Mouse (Mus musculus) stomach, embryonic 16.5 days (tissue): Measurements from ENCODE around the gene Mdm2. TPM values are rescaled to one million over a fixed set of nuclear protein-coding genes. Genes with fewer than 3 reads are reported as not detected.

Experiments used
- ATAC-seq: fragments of 200-750 bp; cut with Nextera tagmentation; 2 replicates; pipeline ENCODE4 v1.8.0; 2017; ENCODE audit warnings: moderate number of reproducible peaks, moderate TSS enrichment; ENCODE audit not compliant: insufficient read depth, low FRiP score
- H3K27ac ChIP-seq: fragments of 300-500 bp; sonication (generic); 2 replicates; pipeline ENCODE4 v1.5.1; 2014; ENCODE audit warnings: low read length
- H3K27me3 ChIP-seq: fragments of 300-500 bp; sonication (generic); 2 replicates; pipeline ENCODE4 v1.6.1; 2014; ENCODE audit warnings: low read length, control low read depth, mixed read lengths; ENCODE audit not compliant: control insufficient read depth, insufficient read depth
- H3K36me3 ChIP-seq: fragments of 300-500 bp; sonication (generic); 2 replicates; pipeline ENCODE4 v1.6.1; 2014; ENCODE audit warnings: low read length; ENCODE audit not compliant: control insufficient read depth, insufficient read depth
- H3K4me1 ChIP-seq: fragments of 300-500 bp; sonication (generic); 2 replicates; pipeline ENCODE4 v1.6.1; 2014; ENCODE audit warnings: low read length, control low read depth, mixed read lengths; ENCODE audit not compliant: control insufficient read depth, insufficient read depth
- H3K4me2 ChIP-seq: fragments of 300-500 bp; sonication (generic); 2 replicates; pipeline ENCODE4 v1.6.1; 2014; ENCODE audit warnings: low read depth, low read length, mixed read lengths
- H3K4me3 ChIP-seq: fragments of 300-500 bp; sonication (generic); replicated peaks from 2 replicates; pipeline ENCODE4 v1.5.1; 2014; ENCODE audit warnings: mild to moderate bottlenecking, low read length
- H3K9ac ChIP-seq: fragments of 300-500 bp; sonication (generic); 2 replicates; pipeline ENCODE4 v1.6.1; 2014; ENCODE audit warnings: low read length
- H3K9me3 ChIP-seq: fragments of 300-500 bp; sonication (generic); replicated peaks from 2 replicates; pipeline ENCODE4 v1.6.1; 2016; ENCODE audit warnings: low read length, control low read depth; ENCODE audit not compliant: control insufficient read depth
- WGBS: fragments of 180-500 bp; shearing (Covaris S2); extraction: QIAGEN DNeasy Blood & Tissue Kit; methylation state at CpG from one replicate; pipeline ENCODE4 v1.1.7; 2014; 5-methylcytosine and 5-hydroxymethylcytosine counted together
- polyA plus RNA-seq: library from polyadenylated mRNA; unstranded; fragments of >200 nt; fragmentation: Nextera tagmentation; extraction: Ambion mirVana; gene quantifications from 2 replicates; pipeline ENCODE4 v1.2.1, GENCODE M21; 2015

Mdm2 gene
- polyA plus RNA-seq, 1 experiment from 2014 or later = 39.9 TPM

DNA sequence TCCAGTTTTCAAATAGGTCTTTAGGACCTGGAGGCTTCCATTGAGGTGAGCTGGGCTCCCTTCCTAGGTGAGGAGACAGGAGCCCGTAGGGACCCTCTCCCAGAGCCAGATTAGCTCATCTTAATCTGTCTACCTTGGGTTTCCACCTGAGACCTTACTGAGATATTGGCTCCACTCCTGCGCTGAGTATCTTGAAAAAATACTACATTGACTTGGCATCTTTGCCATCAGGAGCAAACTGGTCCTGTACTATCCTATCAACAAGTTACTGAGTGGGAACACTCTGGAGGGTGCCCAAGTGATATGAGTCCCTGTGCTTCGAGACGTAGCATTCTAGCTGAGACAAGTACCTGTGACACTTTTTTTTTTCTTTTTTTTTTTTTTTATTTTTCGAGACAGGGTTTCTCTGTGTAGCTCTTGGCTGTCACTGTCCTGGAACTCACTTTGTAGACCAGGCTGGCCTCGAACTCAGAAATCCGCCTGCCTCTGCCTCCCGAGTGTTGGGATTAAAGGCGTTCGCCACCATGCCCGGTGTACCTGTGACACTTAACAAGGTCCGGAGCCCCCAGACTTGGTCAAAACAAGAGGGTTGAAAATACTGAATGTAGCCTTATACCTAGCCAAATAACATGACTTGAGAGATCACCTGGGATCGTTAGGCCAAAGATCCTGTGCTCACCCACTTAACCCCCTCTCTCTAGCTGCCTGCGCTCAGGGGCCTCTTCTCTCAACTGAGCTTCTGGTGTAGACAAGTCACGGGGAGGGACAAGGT, 67.9 kb downstream of the Mdm2 start:
- Histone ChIP-seq H3K4me3 (no peak overlapping the region), H3K4me1 (peaks cover 7% of the 10 kb centered on the region; the same call in 1 of the 2 replicates), H3K4me2 (no peak overlapping the region), H3K9ac (no peak overlapping the region), H3K27me3 (no peaks in the 10 kb centered on the region), H3K9me3 (no peaks in the 10 kb centered on the region), H3K36me3 (no peaks in the 10 kb centered on the region), H3K27ac (no peak overlapping the region)
- 92% methylated on average over 15 of the region's 15 CpGs for WGBS
- no peak for ATAC-seq

- H3K36me3 ChIP-seq = no peaks in the 10 kb centered on the region
- H3K9ac ChIP-seq = no peak overlapping the region
- H3K4me1 ChIP-seq = peaks cover 7% of the 10 kb centered on the region; the same call in 1 of the 2 replicates
- WGBS = 85% methylated on average over 9 of the region's 9 CpGs
- no peaks in the 10 kb centered on the region for H3K9me3 ChIP-seq
- H3K27ac ChIP-seq = no peak overlapping the region
- no peak overlapping the region for H3K4me2 ChIP-seq
- H3K4me3 ChIP-seq = no peak overlapping the region
- no peaks in the 10 kb centered on the region for H3K27me3 ChIP-seq
- ATAC-seq = no peak
Observed at GRCm38 (mm10) chr10:117642201-117642450, 68.4 kb downstream of the Mdm2 start.

DNA sequence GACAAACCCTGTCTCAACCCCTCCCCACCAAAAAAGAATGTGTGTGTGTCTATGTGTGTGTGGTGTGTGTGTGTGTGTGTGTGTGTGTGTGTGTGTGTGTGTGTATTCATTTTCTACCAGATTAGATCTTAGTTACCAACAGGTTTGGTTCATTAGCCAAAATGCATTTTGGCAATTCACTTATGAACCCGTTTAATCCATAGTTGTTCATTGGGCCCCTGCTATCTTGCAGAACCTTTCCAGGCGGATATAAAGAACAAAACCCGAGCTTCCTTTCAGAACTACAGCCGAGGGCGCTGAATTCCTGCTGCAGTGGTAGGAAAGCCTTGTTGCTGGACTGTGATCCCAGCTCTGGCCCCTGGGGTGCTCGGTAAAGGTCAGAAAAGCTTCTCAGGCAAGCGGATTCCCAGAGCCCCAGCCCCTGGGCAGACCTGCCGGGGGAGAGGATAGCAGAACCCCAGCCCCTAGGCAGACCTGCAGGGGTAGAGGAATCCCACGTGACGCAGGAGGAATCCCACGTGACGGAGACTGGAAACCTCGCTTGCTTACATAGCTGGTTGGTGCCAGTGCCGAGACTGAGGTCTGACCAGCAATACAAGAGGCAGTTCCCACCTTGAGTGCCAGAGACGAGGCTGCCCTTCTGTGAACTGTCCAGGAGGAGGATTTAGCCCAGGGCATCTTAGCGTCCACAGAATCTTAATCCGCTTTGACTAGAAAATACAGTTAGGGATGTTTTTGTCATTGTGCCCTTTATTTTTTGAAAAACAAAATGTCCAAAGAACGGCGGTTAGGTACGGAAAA, 69.0 kb downstream of the Mdm2 start:
- peaks cover 7% of the 10 kb centered on the region; the same call in 1 of the 2 replicates for H3K4me1 ChIP-seq
- H3K9ac ChIP-seq = no peak overlapping the region
- no peak overlapping the region for H3K4me2 ChIP-seq
- no peak for ATAC-seq
- no peak overlapping the region for H3K27ac ChIP-seq
- WGBS = 66% methylated on average over 20 of the region's 20 CpGs
- no peak overlapping the region for H3K4me3 ChIP-seq
- no peaks in the 10 kb centered on the region for H3K36me3 ChIP-seq
- no peaks in the 10 kb centered on the region for H3K9me3 ChIP-seq
- H3K27me3 ChIP-seq = no peaks in the 10 kb centered on the region

- ATAC-seq = no peak
- peaks cover 7% of the 10 kb centered on the region; the same call in 1 of the 2 replicates for H3K4me1 ChIP-seq
- H3K36me3 ChIP-seq = no peaks in the 10 kb centered on the region
- 81% methylated on average over 7 of the region's 7 CpGs for WGBS
- no peaks in the 10 kb centered on the region for H3K27me3 ChIP-seq
- H3K9ac ChIP-seq = no peak overlapping the region
- H3K9me3 ChIP-seq = no peaks in the 10 kb centered on the region
- H3K4me3 ChIP-seq = no peak overlapping the region
- no peak overlapping the region for H3K27ac ChIP-seq
- H3K4me2 ChIP-seq = no peak overlapping the region
Observed at GRCm38 (mm10) chr10:117640595-117641078, 69.9 kb downstream of the Mdm2 start.

DNA sequence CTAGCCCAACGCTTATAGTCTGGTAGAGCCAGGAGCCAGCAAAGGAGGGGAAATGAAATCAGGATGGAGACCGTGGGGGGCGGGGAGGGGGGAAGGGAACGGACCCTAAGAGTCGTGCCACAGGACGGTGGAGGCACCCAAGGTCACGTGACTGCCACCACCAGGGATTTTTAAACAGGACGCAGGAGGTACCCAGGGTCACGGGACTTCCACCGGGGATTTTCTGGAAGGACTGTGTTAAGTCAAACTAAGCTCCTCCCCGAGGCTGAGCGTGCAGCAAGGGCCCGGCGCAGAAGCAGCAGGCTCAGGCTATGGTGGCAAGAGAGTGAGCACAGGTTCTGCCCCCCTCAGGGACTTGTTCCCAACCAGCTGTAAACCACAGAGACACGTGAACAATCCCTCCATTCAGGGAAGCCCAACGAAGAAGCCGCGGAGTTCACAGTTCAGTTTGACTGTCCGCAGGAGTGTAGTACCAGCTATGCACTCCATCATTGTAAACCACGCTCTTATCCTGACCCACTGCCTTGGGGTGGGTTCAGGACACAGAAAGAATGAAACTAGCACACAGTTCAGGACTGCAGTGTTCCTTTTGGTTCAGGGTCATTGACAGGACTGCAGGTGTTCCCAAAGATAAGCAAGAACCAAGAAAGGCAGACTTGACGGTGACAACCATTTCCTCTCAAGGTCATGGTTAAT, 70.5 kb downstream of the Mdm2 start:
- no peaks in the 10 kb centered on the region for H3K9me3 ChIP-seq
- 59% methylated on average over 21 of the region's 21 CpGs for WGBS
- H3K27me3 ChIP-seq = no peaks in the 10 kb centered on the region
- peak; percentile 25; the same call in 1 of the 2 replicates for ATAC-seq
- peaks cover 7% of the 10 kb centered on the region; the same call in 1 of the 2 replicates for H3K4me1 ChIP-seq
- no peak overlapping the region for H3K9ac ChIP-seq
- no peak overlapping the region for H3K27ac ChIP-seq
- H3K4me3 ChIP-seq = no peak overlapping the region
- H3K36me3 ChIP-seq = 0 out of 2 replicates have a peak, but pooled peaks cover 2% of the 10 kb centered on the region
- peak overlapping the region; percentile 16; the same call in 1 of the 2 replicates for H3K4me2 ChIP-seq

- Histone ChIP-seq H3K9me3 (no peaks in the 10 kb centered on the region), H3K4me3 (no peak overlapping the region), H3K9ac (no peak overlapping the region), H3K27ac (no peak overlapping the region), H3K27me3 (no peaks in the 10 kb centered on the region), H3K4me1 (0 out of 2 replicates have a peak, but pooled peaks cover 4% of the 10 kb centered on the region), H3K4me2 (no peak overlapping the region), H3K36me3 (0 out of 2 replicates have a peak, but pooled peaks cover 2% of the 10 kb centered on the region)
- 83% methylated on average over 8 of the region's 8 CpGs for WGBS
- ATAC-seq = no peak
Observed at GRCm38 (mm10) chr10:117639221-117639599, 71.3 kb downstream of the Mdm2 start.

Other genes with a start within 250 kb of the Mdm2 start
- 74.0 and 88.1 TPM in 2 replicates for gene Cpm, start 81.3 kb downstream of the Mdm2 start, polyA plus RNA-seq
- gene Slc35e3, start 35.6 kb upstream of the Mdm2 start, polyA plus RNA-seq = 14.2 and 15.1 TPM in 2 replicates
- 49.8 and 51.5 TPM in 2 replicates for gene Nup107, start 81.9 kb upstream of the Mdm2 start, polyA plus RNA-seq
- gene Rap1b, start 135.3 kb upstream of the Mdm2 start, polyA plus RNA-seq = 166 and 176 TPM in 2 replicates